Mouse (Mus musculus): Measurements from ENCODE around the gene Hjurp. TPM values are rescaled to one million over a fixed set of nuclear protein-coding genes. Genes with fewer than 3 reads are reported as not detected.

The Hjurp gene
- total and polyA plus RNA-seq, 3 experiments: 52.9 to 327 (median 221) TPM

GRCm38 (mm10) chr1:88243861-88244260, 33.6 kb downstream of the Hjurp start:
- peaks cover 9% of the 10 kb centered on the region for H3K27me3 ChIP-seq (ENCODE audit: insufficient read depth, low read length)
- no peaks in the 10 kb centered on the region for H3K36me3 ChIP-seq (replicated peaks)
- TF ChIP-seq TAL1 (conservative IDR thresholded peaks at IDR 0.05; ENCODE audit: low read depth, low read length) (no peak), CTCF (IDR thresholded peaks at IDR 0.05; ENCODE audit: low read depth, low read length) (no peak), GATA2 (IDR thresholded peaks at IDR 0.05; ENCODE audit: borderline replicate concordance, low read depth, low read length) (no peak), POLR2AphosphoS5 (IDR thresholded peaks at IDR 0.05; ENCODE audit: insufficient replicate concordance, low read depth, low read length) (no peak), GATA1 (IDR thresholded peaks at IDR 0.05; ENCODE audit: borderline replicate concordance, low read length) (no peak)
- H3K9me3 ChIP-seq (replicated peaks): peaks cover 2% of the 10 kb centered on the region; the same call in 1 of the 2 replicates
- H3K4me1 ChIP-seq (ENCODE audit: insufficient read depth, low read depth, low read length): no peaks in the 10 kb centered on the region
- no peak for DNase-seq (ENCODE audit: low spot score)
- H3K4me3 ChIP-seq (ENCODE audit: low read depth, low read length): no peak overlapping the region
- no peak for ATAC-seq (ENCODE audit: extremely low read depth, insufficient number of reproducible peaks, low FRiP score, poor library complexity, severe bottlenecking)

- H3K27me3 ChIP-seq (ENCODE audit: insufficient read depth, low read length): peaks cover 6% of the 10 kb centered on the region
- H3K4me1 ChIP-seq (ENCODE audit: insufficient read depth, low read depth, low read length): no peaks in the 10 kb centered on the region
- H3K36me3 ChIP-seq (replicated peaks): no peaks in the 10 kb centered on the region
- DNase-seq (ENCODE audit: low spot score) (no peak), ATAC-seq (ENCODE audit: extremely low read depth, insufficient number of reproducible peaks, low FRiP score, poor library complexity, severe bottlenecking) (no peak)
- TF ChIP-seq GATA2 (IDR thresholded peaks at IDR 0.05; ENCODE audit: borderline replicate concordance, low read depth, low read length) (no peak), GATA1 (IDR thresholded peaks at IDR 0.05; ENCODE audit: borderline replicate concordance, low read length) (no peak), POLR2AphosphoS5 (IDR thresholded peaks at IDR 0.05; ENCODE audit: insufficient replicate concordance, low read depth, low read length) (no peak), CTCF (IDR thresholded peaks at IDR 0.05; ENCODE audit: low read depth, low read length) (no peak), TAL1 (conservative IDR thresholded peaks at IDR 0.05; ENCODE audit: low read depth, low read length) (no peak)
- no peak overlapping the region for H3K4me3 ChIP-seq (ENCODE audit: low read depth, low read length)
- H3K9me3 ChIP-seq (replicated peaks): peaks cover 5% of the 10 kb centered on the region; the same call in 1 of the 2 replicates
Measured at GRCm38 (mm10) chr1:88240579-88240978, 36.9 kb downstream of the Hjurp start.

- Histone ChIP-seq H3K4me3 (ENCODE audit: low read depth, low read length) (no peak overlapping the region), H3K9me3 (replicated peaks) (peaks cover 5% of the 10 kb centered on the region; the same call in 1 of the 2 replicates), H3K4me1 (ENCODE audit: insufficient read depth, low read depth, low read length) (no peaks in the 10 kb centered on the region), H3K36me3 (replicated peaks) (no peaks in the 10 kb centered on the region), H3K27me3 (ENCODE audit: insufficient read depth, low read length) (peaks cover 8% of the 10 kb centered on the region; the same call in 1 of the 2 replicates)
- TF ChIP-seq GATA2 (IDR thresholded peaks at IDR 0.05; ENCODE audit: borderline replicate concordance, low read depth, low read length) (no peak), TAL1 (conservative IDR thresholded peaks at IDR 0.05; ENCODE audit: low read depth, low read length) (no peak), GATA1 (IDR thresholded peaks at IDR 0.05; ENCODE audit: borderline replicate concordance, low read length) (no peak), POLR2AphosphoS5 (IDR thresholded peaks at IDR 0.05; ENCODE audit: insufficient replicate concordance, low read depth, low read length) (no peak), CTCF (IDR thresholded peaks at IDR 0.05; ENCODE audit: low read depth, low read length) (no peak)
- no peak for ATAC-seq (ENCODE audit: extremely low read depth, insufficient number of reproducible peaks, low FRiP score, poor library complexity, severe bottlenecking)
- no peak for DNase-seq (ENCODE audit: low spot score)
Measured at GRCm38 (mm10) chr1:88240072-88240471, 37.4 kb downstream of the Hjurp start.

GRCm38 (mm10) chr1:88238771-88239170, 38.7 kb downstream of the Hjurp start:
- Histone ChIP-seq H3K4me1 (ENCODE audit: insufficient read depth, low read depth, low read length) (no peaks in the 10 kb centered on the region), H3K4me3 (ENCODE audit: low read depth, low read length) (no peak overlapping the region), H3K27me3 (ENCODE audit: insufficient read depth, low read length) (peaks cover 12% of the 10 kb centered on the region; the same call in 1 of the 2 replicates), H3K36me3 (replicated peaks) (no peaks in the 10 kb centered on the region), H3K9me3 (replicated peaks) (peaks cover 3% of the 10 kb centered on the region; the same call in 1 of the 2 replicates)
- no peak for TF ChIP-seq GATA2 (IDR thresholded peaks at IDR 0.05; ENCODE audit: borderline replicate concordance, low read depth, low read length)
- TF ChIP-seq TAL1 (conservative IDR thresholded peaks at IDR 0.05; ENCODE audit: low read depth, low read length): no peak
- TF ChIP-seq GATA1 (IDR thresholded peaks at IDR 0.05; ENCODE audit: borderline replicate concordance, low read length): no peak
- no peak; the same call in 1 of the 2 replicates for TF ChIP-seq POLR2AphosphoS5 (IDR thresholded peaks at IDR 0.05; ENCODE audit: insufficient replicate concordance, low read depth, low read length)
- TF ChIP-seq CTCF (IDR thresholded peaks at IDR 0.05; ENCODE audit: low read depth, low read length): no peak; the same call in 1 of the 2 replicates
- ATAC-seq (ENCODE audit: extremely low read depth, insufficient number of reproducible peaks, low FRiP score, poor library complexity, severe bottlenecking) (no peak), DNase-seq (ENCODE audit: low spot score) (no peak)

- H3K9me3 ChIP-seq (replicated peaks): peaks cover 2% of the 10 kb centered on the region; the same call in 1 of the 2 replicates
- peaks cover 9% of the 10 kb centered on the region; the same call in 1 of the 2 replicates for H3K27me3 ChIP-seq (ENCODE audit: insufficient read depth, low read length)
- H3K4me3 ChIP-seq (ENCODE audit: low read depth, low read length): no peak overlapping the region
- ATAC-seq (ENCODE audit: extremely low read depth, insufficient number of reproducible peaks, low FRiP score, poor library complexity, severe bottlenecking): no peak
- H3K4me1 ChIP-seq (ENCODE audit: insufficient read depth, low read depth, low read length): no peaks in the 10 kb centered on the region
- no peaks in the 10 kb centered on the region for H3K36me3 ChIP-seq (replicated peaks)
- no peak for DNase-seq (ENCODE audit: low spot score)
- TF ChIP-seq POLR2AphosphoS5 (IDR thresholded peaks at IDR 0.05; ENCODE audit: insufficient replicate concordance, low read depth, low read length): no peak
- 0 out of 2 replicates have a peak, but pooled peaks have one; percentile 1 for TF ChIP-seq CTCF (IDR thresholded peaks at IDR 0.05; ENCODE audit: low read depth, low read length)
- no peak for TF ChIP-seq GATA1 (IDR thresholded peaks at IDR 0.05; ENCODE audit: borderline replicate concordance, low read length)
- TF ChIP-seq TAL1 (conservative IDR thresholded peaks at IDR 0.05; ENCODE audit: low read depth, low read length): no peak
Measured at GRCm38 (mm10) chr1:88237311-88237710, 40.1 kb downstream of the Hjurp start.

GRCm38 (mm10) chr1:88235894-88236415, 41.5 kb downstream of the Hjurp start:
- ATAC-seq (ENCODE audit: extremely low read depth, insufficient number of reproducible peaks, low FRiP score, poor library complexity, severe bottlenecking) (no peak), DNase-seq (ENCODE audit: low spot score) (no peak)
- peaks cover 9% of the 10 kb centered on the region; the same call in 1 of the 2 replicates for H3K27me3 ChIP-seq (ENCODE audit: insufficient read depth, low read length)
- no peaks in the 10 kb centered on the region for H3K4me1 ChIP-seq (ENCODE audit: insufficient read depth, low read depth, low read length)
- TF ChIP-seq CTCF (IDR thresholded peaks at IDR 0.05; ENCODE audit: low read depth, low read length): no peak
- TF ChIP-seq TAL1 (conservative IDR thresholded peaks at IDR 0.05; ENCODE audit: low read depth, low read length): no peak
- TF ChIP-seq GATA2 (IDR thresholded peaks at IDR 0.05; ENCODE audit: borderline replicate concordance, low read depth, low read length): no peak
- no peak for TF ChIP-seq POLR2AphosphoS5 (IDR thresholded peaks at IDR 0.05; ENCODE audit: insufficient replicate concordance, low read depth, low read length)
- TF ChIP-seq GATA1 (IDR thresholded peaks at IDR 0.05; ENCODE audit: borderline replicate concordance, low read length): no peak
- H3K9me3 ChIP-seq (replicated peaks): peaks cover 2% of the 10 kb centered on the region; the same call in 1 of the 2 replicates
- H3K4me3 ChIP-seq (ENCODE audit: low read depth, low read length): no peak overlapping the region
- no peaks in the 10 kb centered on the region for H3K36me3 ChIP-seq (replicated peaks)
